8 mouse cellular contexts compared by ENCODE assay signal in genomic region chr4:94752512-94752911, GRCm38 (mm10). TPM values are rescaled to one million over a fixed set of nuclear protein-coding genes. Genes with fewer than 3 reads are reported as not detected.
DNase-seq lines count a peak whose midpoint lies in the region; ATAC-seq and TF ChIP-seq lines count a peak whose summit lies in the region.

No protein-coding gene starts in this region.

- no peak overlapping the region for H3K9ac ChIP-seq in embryonic facial prominence, embryonic 11.5 days (replicated peaks; ENCODE audit: low read length)
- no peak overlapping the region for H3K9ac ChIP-seq in heart, embryonic 12.5 days
- no peak overlapping the region for H3K9ac ChIP-seq in limb, embryonic 12.5 days (replicated peaks)
- H3K9ac ChIP-seq in neural tube, embryonic 15.5 days (replicated peaks) = no peak overlapping the region

- no peaks in the 10 kb centered on the region for H3K4me1 ChIP-seq in embryonic facial prominence, embryonic 11.5 days (ENCODE audit: control insufficient read depth, insufficient read depth, low read length)
- H3K4me1 ChIP-seq in heart, embryonic 12.5 days (replicated peaks) = peaks cover 22% of the 10 kb centered on the region
- H3K4me1 ChIP-seq in limb, embryonic 12.5 days (replicated peaks) = no peaks in the 10 kb centered on the region
- H3K4me1 ChIP-seq in neural tube, embryonic 15.5 days = no peaks in the 10 kb centered on the region; the same call in none of the 2 replicates
- H3K4me1 ChIP-seq in cerebellum, adult 2 months (ENCODE audit: control insufficient read depth, insufficient read depth, low read length) = no peaks in the 10 kb centered on the region

- no peak overlapping the region for H3K27ac ChIP-seq in embryonic facial prominence, embryonic 11.5 days (replicated peaks; ENCODE audit: low read depth, low read length)
- peak overlapping the region; percentile 25 for H3K27ac ChIP-seq in heart, embryonic 12.5 days (ENCODE audit: poor library complexity, severe bottlenecking)
- no peak overlapping the region for H3K27ac ChIP-seq in limb, embryonic 12.5 days
- no peak overlapping the region for H3K27ac ChIP-seq in neural tube, embryonic 15.5 days (replicated peaks)
- H3K27ac ChIP-seq in cerebellum, adult 2 months (ENCODE audit: insufficient read depth, low read length) = no peak overlapping the region

- peak; percentile 84 for ATAC-seq in embryonic facial prominence, embryonic 11.5 days (replicated peaks; ENCODE audit: insufficient number of reproducible peaks, low FRiP score, low TSS enrichment, low read depth)
- ATAC-seq in heart, embryonic 12.5 days (ENCODE audit: insufficient number of reproducible peaks, low FRiP score) = peak; percentile 81
- peak; percentile 77; the same call in 1 of the 2 replicates for ATAC-seq in limb, embryonic 12.5 days (ENCODE audit: insufficient number of reproducible peaks, insufficient read depth, low FRiP score, low TSS enrichment, low read depth)
- peak; percentile 79 for ATAC-seq in neural tube, embryonic 15.5 days (ENCODE audit: low FRiP score)
- ATAC-seq in erythroid progenitor cell, adult 5-6 weeks (replicated peaks; ENCODE audit: low FRiP score, poor library complexity, severe bottlenecking) = no peak

- DNase-seq in R1 (ENCODE audit: low read depth, low spot score) = peak; percentile 55
- peak; percentile 32 for DNase-seq in embryonic facial prominence, embryonic 11.5 days (ENCODE audit: low spot score)
- no peak for DNase-seq in cerebellum, adult 2 months
- DNase-seq in layer of hippocampus, postnatal 14 days (ENCODE audit: low spot score in 2 of 2) = no peak

- TF ChIP-seq CTCF in cerebellum, adult 2 months (IDR thresholded peaks at IDR 0.05; ENCODE audit: borderline replicate concordance, insufficient read depth, low read depth, low read length) = no peak

- no peak overlapping the region for H3K4me3 ChIP-seq in embryonic facial prominence, embryonic 11.5 days (ENCODE audit: low read depth, low read length)
- H3K4me3 ChIP-seq in heart, embryonic 12.5 days = no peak overlapping the region
- H3K4me3 ChIP-seq in limb, embryonic 12.5 days (replicated peaks) = no peak overlapping the region
- no peak overlapping the region for H3K4me3 ChIP-seq in neural tube, embryonic 15.5 days (replicated peaks)
- H3K4me3 ChIP-seq in cerebellum, adult 2 months (replicated peaks; ENCODE audit: insufficient read depth, low read depth, low read length) = no peak overlapping the region

- no peak for TF ChIP-seq POLR2A in cerebellum, adult 2 months (IDR thresholded peaks at IDR 0.05; ENCODE audit: borderline replicate concordance, insufficient read depth, low read length)

- H3K9me3 ChIP-seq in embryonic facial prominence, embryonic 11.5 days (replicated peaks; ENCODE audit: control insufficient read depth, low read length) = no peaks in the 10 kb centered on the region
- no peaks in the 10 kb centered on the region for H3K9me3 ChIP-seq in heart, embryonic 12.5 days (replicated peaks)
- H3K9me3 ChIP-seq in limb, embryonic 12.5 days = no peaks in the 10 kb centered on the region
- no peaks in the 10 kb centered on the region for H3K9me3 ChIP-seq in neural tube, embryonic 15.5 days (replicated peaks)

- no peaks in the 10 kb centered on the region for H3K27me3 ChIP-seq in embryonic facial prominence, embryonic 11.5 days (ENCODE audit: control insufficient read depth, insufficient read depth, low read length)
- no peaks in the 10 kb centered on the region for H3K27me3 ChIP-seq in heart, embryonic 12.5 days (replicated peaks)
- H3K27me3 ChIP-seq in limb, embryonic 12.5 days = no peaks in the 10 kb centered on the region
- H3K27me3 ChIP-seq in neural tube, embryonic 15.5 days (replicated peaks) = no peaks in the 10 kb centered on the region
- no peaks in the 10 kb centered on the region for H3K27me3 ChIP-seq in cerebellum, adult 2 months (ENCODE audit: control insufficient read depth, insufficient read depth, low read length)

- no peaks in the 10 kb centered on the region for H3K36me3 ChIP-seq in embryonic facial prominence, embryonic 11.5 days (replicated peaks; ENCODE audit: control insufficient read depth, insufficient read depth, low read depth, low read length)
- H3K36me3 ChIP-seq in heart, embryonic 12.5 days = no peaks in the 10 kb centered on the region
- H3K36me3 ChIP-seq in limb, embryonic 12.5 days = no peaks in the 10 kb centered on the region
- H3K36me3 ChIP-seq in neural tube, embryonic 15.5 days = no peaks in the 10 kb centered on the region

- WGBS in embryonic facial prominence, embryonic 11.5 days = 42% methylated on average over 9 of the region's 9 CpGs
- 30% methylated on average over 9 of the region's 9 CpGs for WGBS in heart, embryonic 12.5 days
- 53% methylated on average over 9 of the region's 9 CpGs for WGBS in limb, embryonic 12.5 days
- WGBS in neural tube, embryonic 15.5 days = 26% methylated on average over 9 of the region's 9 CpGs
- 15% methylated on average over 9 of the region's 9 CpGs for WGBS in cerebellum, adult 2 months

- no peak overlapping the region for H3K4me2 ChIP-seq in embryonic facial prominence, embryonic 11.5 days (ENCODE audit: low read depth, low read length)
- peak overlapping the region; percentile 17 for H3K4me2 ChIP-seq in heart, embryonic 12.5 days
- H3K4me2 ChIP-seq in limb, embryonic 12.5 days = no peak overlapping the region
- H3K4me2 ChIP-seq in neural tube, embryonic 15.5 days = 0 out of 2 replicates have a peak overlapping the region, but pooled peaks have one; percentile 15

RNA-seq across cellular contexts. Expression of gene Tek, which starts 13.4 kb away (rescaled TPM):
- polyA plus RNA-seq in embryonic facial prominence, embryonic 11.5 days (2014; fragmentation: Nextera tagmentation; extraction: Ambion mirVana) = 9.8 and 10.1 TPM in 2 replicates
- polyA plus RNA-seq in heart, embryonic 12.5 days (2016; fragmentation: Nextera tagmentation; extraction: Ambion mirVana) = 66.6 and 70.6 TPM in 2 replicates
- 7.9 and 9.2 TPM in 2 replicates for polyA plus RNA-seq in limb, embryonic 12.5 days (2016; fragmentation: Nextera tagmentation; extraction: Ambion mirVana)
- 7.6 and 9.6 TPM in 2 replicates for polyA plus RNA-seq in neural tube, embryonic 15.5 days (2015; fragmentation: Nextera tagmentation; extraction: Ambion mirVana)
- 7.6 and 8.7 TPM in 2 replicates for polyA plus RNA-seq in cerebellum, adult 2 months (2012; rRNA removed)
- 10 to 100 TPM in 1 of 2 experiments, 1 to 10 TPM in 1; 8.8 to 10.7 TPM for total RNA-seq in layer of hippocampus, postnatal 14 days (2021)
- not detected in 2 replicates for total RNA-seq in erythroid progenitor cell, adult 5-6 weeks (2015; ENCODE audit: low replicate concordance)
- 0.64 TPM in 1 of 2 replicates, not detected in the other for total RNA-seq in erythroid progenitor cell, adult 5-6 weeks (2017; ENCODE audit: low replicate concordance)

Comparison
In these comparisons a context has a peak if more than half of its experiments do, and no peak if none do; other contexts are left out.
1. DNase-seq: peak in R1 (single experiment) and embryonic facial prominence, embryonic 11.5 days (single experiment); none in cerebellum, adult 2 months (0 of 2) and layer of hippocampus, postnatal 14 days (0 of 2).
2. H3K4me2 ChIP-seq: peak in heart, embryonic 12.5 days (single experiment) and neural tube, embryonic 15.5 days (single experiment); none in embryonic facial prominence, embryonic 11.5 days (single experiment) and limb, embryonic 12.5 days (single experiment).